Mouse (Mus musculus): ENCODE results near the gene 1700057G04Rik. TPM values are rescaled to one million over a fixed set of nuclear protein-coding genes. Genes with fewer than 3 reads are reported as not detected.
"Not testable (repeated sequence)": the region's sequence is repeated elsewhere in the genome, so short reads cannot be mapped to it uniquely, and the experiment has no call there.

Gene 1700057G04Rik
- polyA plus RNA-seq, 1 experiment, result not detected

DNA sequence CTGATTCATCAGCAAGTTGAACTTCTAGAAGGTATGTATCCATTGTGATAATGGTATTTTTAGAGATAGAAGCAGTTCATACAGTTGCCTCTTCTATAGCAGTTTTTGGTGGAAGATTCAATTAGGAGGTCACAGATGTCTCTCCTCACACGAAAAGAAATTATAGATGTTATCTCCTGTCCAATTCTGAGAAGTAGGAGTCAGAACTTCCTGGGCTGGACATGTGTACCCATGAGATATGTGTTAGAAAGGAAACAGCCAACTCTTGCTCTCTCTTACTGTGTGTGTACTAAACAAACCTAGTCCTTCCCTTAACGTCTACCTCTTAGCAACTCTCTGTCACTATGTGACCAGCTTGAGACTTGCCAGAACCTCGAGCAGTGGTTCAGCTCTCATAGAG is 19.5 kb upstream of the 1700057G04Rik start:
- H3K4me1 ChIP-seq (ENCODE audit: control insufficient read depth, insufficient read depth, insufficient read length, low read length), result no peaks in the 10 kb centered on the region
- H3K27ac ChIP-seq (replicated peaks; ENCODE audit: low read depth, low read length), result no peak overlapping the region
- no peak overlapping the region for H3K4me3 ChIP-seq (ENCODE audit: insufficient read depth, low read depth, low read length)

DNA sequence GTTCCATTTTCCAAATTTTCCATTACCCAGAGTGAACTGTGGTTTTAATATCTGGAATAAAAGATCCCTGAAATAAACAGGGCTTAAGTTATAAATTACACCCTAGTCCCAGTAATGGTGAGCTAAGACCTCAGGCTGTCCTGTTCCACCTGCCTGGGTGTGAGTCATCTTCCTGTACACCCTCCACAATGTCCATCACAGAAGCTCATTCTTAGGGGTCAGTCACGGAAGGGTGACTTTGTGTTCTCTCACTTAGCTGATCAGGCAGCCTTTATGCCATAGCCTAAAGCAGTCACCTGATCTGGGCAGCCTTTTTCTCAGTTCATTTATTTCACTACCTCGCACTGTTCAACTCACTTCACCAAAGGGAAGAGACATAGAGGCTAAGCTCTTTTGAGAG is 17.0 kb upstream of the 1700057G04Rik start:
- Histone ChIP-seq H3K27ac (replicated peaks; ENCODE audit: low read depth, low read length) (no peak overlapping the region), H3K4me3 (ENCODE audit: insufficient read depth, low read depth, low read length) (no peak overlapping the region)

DNA sequence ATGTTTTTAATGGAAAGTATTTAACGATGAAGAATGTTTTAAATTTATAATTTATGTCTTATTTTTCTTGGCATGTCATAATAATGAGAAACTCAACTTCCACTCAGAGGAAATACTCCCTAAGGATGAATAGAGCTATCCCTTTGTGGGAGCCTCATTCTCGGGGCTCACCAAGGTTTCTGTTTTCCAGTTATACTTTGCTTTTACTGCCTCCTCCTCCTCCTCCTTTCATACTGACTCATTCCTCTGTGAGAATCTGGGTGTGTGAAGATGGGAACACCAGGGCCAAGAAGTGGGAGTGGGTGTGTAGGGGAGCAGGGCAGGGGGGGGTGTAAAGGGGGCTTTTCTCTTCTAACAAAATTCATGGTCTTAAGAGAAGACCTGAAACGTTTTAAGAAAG is 16.3 kb upstream of the 1700057G04Rik start:
- no peak overlapping the region for H3K27ac ChIP-seq (replicated peaks; ENCODE audit: low read depth, low read length)
- no peak overlapping the region for H3K4me3 ChIP-seq (ENCODE audit: insufficient read depth, low read depth, low read length)
- H3K4me1 ChIP-seq (ENCODE audit: control insufficient read depth, insufficient read depth, insufficient read length, low read length), result no peaks in the 10 kb centered on the region

More for the DNA sequence above, 17.0 kb upstream of the 1700057G04Rik start:
- H3K4me1 ChIP-seq (ENCODE audit: control insufficient read depth, insufficient read depth, insufficient read length, low read length), result no peaks in the 10 kb centered on the region

DNA sequence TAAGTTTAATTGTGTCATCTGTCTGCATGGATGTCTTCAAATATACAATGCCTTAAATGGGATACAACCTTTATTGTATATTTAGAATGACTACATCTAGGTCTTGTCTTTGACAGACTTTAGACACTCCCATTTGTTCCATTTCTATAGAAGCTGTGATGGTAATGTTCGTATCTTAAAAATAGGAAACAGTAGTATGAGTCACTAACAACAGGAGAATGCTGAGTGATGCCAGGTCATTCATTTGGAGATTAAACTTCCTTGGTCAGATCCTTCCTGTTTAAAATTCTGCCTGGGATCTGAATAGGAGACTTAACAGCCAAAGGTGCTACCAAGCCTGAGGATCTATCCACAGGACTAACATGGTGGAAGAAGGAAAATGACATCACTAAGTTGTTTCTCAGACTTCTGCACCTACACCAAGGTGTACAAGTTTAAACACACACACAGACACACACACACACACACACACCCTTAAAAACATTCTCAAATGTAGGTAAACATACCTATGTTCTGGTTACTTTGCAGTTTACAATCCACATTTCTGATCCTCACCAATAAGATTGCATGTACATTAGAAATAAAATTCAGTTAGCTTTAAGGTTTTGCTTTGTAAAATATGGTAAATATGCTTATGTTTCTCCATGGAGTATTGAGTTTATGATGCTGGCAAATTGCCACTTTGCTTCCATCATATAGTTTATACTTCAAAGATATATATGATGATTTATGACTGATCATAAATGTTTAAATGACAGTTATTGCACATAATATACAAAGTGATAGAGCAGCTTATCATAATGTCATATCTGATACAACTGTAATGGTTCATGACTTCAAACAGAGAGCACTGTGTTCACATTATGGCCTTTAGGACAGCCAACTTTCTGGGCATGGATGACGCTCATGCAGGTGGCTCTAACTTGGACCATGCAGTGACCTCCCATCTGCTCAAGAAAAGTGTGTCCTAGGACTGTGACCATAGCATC is 15.3 kb upstream of the 1700057G04Rik start:
- no peak overlapping the region for H3K4me3 ChIP-seq (ENCODE audit: insufficient read depth, low read depth, low read length)
- H3K4me1 ChIP-seq (ENCODE audit: control insufficient read depth, insufficient read depth, insufficient read length, low read length), result no peaks in the 10 kb centered on the region
- H3K27ac ChIP-seq (replicated peaks; ENCODE audit: low read depth, low read length), result no peak overlapping the region

DNA sequence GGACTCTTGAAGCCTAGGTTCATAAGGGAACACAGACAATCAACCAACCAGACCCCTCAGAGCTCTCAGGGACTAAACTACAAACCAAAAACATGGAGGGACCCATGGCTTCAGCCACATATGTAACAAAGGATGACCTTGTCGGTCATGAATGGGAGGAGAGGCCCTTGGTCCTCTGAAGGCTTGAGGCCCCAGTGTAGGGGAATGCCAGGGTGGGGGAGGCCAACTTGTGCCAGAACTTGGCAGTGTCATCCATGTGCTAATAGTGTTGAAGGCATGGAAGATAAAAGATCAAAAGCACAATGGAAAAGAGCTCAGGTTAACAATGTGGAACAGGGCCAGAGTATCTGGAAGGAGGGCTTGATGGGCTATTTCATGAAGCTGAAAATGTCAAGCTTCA is 10.9 kb upstream of the 1700057G04Rik start:
- H3K4me1 ChIP-seq (ENCODE audit: control insufficient read depth, insufficient read depth, insufficient read length, low read length), result no peaks in the 10 kb centered on the region
- no peak overlapping the region for H3K4me3 ChIP-seq (ENCODE audit: insufficient read depth, low read depth, low read length)
- no peak overlapping the region for H3K27ac ChIP-seq (replicated peaks; ENCODE audit: low read depth, low read length)

DNA sequence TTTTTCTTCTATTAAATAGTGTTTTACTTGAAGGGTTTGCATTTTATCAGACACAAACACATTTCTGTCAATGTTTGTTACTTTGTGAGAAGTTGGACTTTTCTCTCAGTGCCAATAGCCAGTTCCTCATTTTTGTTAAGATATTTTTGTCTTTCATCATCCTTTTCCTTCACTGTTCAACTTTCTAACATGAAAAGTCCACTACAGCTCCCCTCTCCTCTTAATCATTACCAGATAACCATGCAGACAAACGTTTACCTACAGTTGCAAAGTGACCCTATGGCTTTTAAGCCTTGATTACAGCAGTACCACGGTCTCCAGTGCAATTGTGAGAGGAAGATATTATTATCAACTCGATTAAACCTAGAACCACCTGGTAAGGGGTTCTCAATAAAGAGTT is 8.0 kb upstream of the 1700057G04Rik start:
- H3K4me3 ChIP-seq (ENCODE audit: insufficient read depth, low read depth, low read length), result no peak overlapping the region

DNA sequence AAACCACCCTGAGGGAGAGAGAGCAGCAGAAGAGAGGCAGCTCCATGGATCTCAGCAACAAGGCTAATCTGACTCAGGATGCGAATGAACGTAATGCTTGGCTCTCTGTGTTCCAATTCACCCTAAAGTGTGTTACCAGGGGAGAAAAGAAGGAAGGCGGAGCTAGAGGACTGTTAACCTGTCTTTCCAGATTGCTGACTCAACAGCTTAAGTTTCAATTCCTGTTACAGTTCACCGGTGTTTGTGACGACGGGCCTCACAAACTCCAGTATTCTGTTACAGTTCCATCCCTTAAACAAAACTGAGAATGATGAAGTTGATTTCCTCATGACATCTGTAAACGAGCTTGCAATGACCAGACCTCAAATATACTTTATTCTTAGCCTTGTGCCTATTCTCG is 4.1 kb upstream of the 1700057G04Rik start:
- Histone ChIP-seq H3K4me1 (ENCODE audit: control insufficient read depth, insufficient read depth, insufficient read length, low read length) (no peaks in the 10 kb centered on the region), H3K4me3 (ENCODE audit: insufficient read depth, low read depth, low read length) (no peak overlapping the region), H3K27ac (replicated peaks; ENCODE audit: low read depth, low read length) (no peak overlapping the region)

More for the DNA sequence above, 8.0 kb upstream of the 1700057G04Rik start:
- no peak overlapping the region for H3K27ac ChIP-seq (replicated peaks; ENCODE audit: low read depth, low read length)
- no peaks in the 10 kb centered on the region for H3K4me1 ChIP-seq (ENCODE audit: control insufficient read depth, insufficient read depth, insufficient read length, low read length)

DNA sequence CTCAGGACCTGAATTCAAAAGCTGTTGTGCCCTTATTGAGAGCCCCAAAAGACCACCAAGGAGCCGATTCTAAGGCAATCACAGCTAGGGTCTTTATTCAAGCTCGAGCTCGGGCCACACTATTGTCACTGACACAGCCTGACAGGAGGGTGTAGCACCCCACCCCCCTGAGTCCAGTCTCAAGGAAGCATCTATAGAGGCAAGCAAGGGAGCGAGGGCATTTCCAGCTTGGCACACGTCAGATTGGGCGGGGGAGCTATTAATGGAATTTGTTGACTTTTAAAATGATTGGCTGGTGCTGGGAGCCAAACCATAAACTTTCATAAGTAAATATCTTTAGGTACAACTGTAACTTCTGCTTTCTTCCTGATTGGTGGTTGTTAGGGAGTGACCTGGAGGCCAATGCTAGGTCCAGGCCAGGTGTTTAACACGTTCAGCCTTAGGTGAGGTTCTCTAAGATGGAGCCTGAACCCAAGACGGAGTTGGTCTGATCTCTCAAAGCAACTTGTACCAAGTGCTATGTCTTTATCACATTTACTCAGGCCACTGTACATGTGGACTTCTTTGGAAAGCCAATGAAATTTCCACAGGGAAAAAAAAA is 3.5 kb upstream of the 1700057G04Rik start:
- no peak overlapping the region for H3K27ac ChIP-seq (replicated peaks; ENCODE audit: low read depth, low read length)
- H3K4me1 ChIP-seq (ENCODE audit: control insufficient read depth, insufficient read depth, insufficient read length, low read length), result no peaks in the 10 kb centered on the region
- H3K4me3 ChIP-seq (ENCODE audit: insufficient read depth, low read depth, low read length), result no peak overlapping the region

DNA sequence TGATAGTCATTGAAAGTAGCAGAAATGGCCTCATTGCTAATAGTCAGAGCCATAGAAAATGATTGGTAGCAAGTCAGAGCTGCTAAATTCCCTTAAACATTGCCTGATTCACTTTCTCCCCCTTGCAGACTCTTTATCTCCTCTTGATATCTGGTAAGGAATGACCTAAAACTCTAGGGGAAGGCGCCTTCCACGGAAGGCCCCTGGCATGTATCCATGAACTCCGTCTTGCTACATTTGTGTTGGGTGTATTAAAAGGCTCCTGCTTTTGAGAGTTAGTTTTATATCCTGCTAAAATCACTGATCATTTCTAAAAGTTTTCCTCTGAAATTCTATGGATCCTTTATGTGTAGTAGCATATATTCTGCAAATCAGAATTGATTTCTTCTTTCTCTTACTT is 7.6 kb downstream of the 1700057G04Rik start:
- Histone ChIP-seq H3K4me3 (ENCODE audit: insufficient read depth, low read depth, low read length) (no peak overlapping the region), H3K4me1 (ENCODE audit: control insufficient read depth, insufficient read depth, insufficient read length, low read length) (no peaks in the 10 kb centered on the region), H3K27ac (replicated peaks; ENCODE audit: low read depth, low read length) (no peak overlapping the region)

DNA sequence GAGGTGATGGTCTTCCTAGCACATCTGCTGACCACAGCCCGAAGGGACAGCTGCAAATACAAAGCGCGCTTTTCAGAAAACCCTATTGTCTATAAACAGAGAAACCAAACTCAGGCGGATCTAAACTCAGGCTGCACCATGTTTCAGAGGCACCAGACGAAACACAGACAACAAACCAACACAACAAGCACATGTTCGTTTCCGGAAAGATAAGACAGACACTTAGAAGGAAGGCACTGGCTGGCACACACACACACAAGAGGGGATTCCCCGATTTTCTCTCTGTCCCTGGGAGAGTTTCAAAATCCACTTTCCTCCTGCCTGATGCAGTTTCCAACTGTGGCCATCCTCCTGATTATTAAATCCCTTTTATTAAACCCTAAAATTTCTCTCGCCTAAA is 16.8 kb downstream of the 1700057G04Rik start:
- H3K27ac ChIP-seq (replicated peaks; ENCODE audit: low read depth, low read length); H3K4me1 ChIP-seq (ENCODE audit: control insufficient read depth, insufficient read depth, insufficient read length, low read length); H3K4me3 ChIP-seq (ENCODE audit: insufficient read depth, low read depth, low read length): not testable (repeated sequence)

DNA sequence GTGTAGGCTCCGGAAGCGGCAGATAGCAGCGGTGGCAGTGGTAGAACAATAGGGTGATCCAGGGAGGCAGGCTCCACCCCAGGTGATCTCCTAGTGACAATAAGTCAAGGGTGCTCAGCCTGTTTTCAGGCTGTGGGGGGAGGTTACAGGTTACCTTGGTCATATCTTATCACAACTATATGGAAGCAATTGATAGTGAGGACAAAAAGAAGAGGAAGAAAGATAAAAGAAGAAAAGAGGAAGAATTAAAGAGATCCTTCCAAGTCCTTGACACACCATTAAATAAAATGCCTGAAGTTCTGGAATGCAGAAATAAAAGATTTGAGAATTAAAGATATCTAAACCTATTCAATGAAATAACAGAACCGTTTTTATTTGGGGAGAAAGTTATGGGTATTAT is 17.6 kb downstream of the 1700057G04Rik start:
- no peak overlapping the region for H3K4me3 ChIP-seq (ENCODE audit: insufficient read depth, low read depth, low read length)
- H3K4me1 ChIP-seq (ENCODE audit: control insufficient read depth, insufficient read depth, insufficient read length, low read length), result no peaks in the 10 kb centered on the region
- no peak overlapping the region for H3K27ac ChIP-seq (replicated peaks; ENCODE audit: low read depth, low read length)

DNA sequence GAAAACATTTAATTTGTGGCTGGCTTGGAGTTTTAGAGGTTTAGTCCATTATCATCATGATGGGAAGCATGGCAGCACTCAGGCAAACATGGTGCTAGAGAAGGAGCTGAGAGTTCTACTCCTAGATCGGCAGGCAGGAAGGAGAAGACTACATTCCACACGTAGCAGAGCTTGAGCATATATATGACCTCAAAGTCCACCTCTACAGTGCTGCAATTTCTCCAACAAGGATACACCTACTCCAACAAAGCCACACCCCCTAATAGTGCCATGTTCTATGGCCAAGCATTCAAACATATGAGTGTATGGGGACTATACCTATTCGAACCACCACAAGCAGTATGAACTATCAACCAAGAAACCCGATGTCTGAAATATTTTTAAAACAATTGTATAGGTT is 22.2 kb downstream of the 1700057G04Rik start:
- Histone ChIP-seq H3K4me1 (ENCODE audit: control insufficient read depth, insufficient read depth, insufficient read length, low read length) (no peaks in the 10 kb centered on the region), H3K27ac (replicated peaks; ENCODE audit: low read depth, low read length) (no peak overlapping the region), H3K4me3 (ENCODE audit: insufficient read depth, low read depth, low read length) (no peak overlapping the region)

DNA sequence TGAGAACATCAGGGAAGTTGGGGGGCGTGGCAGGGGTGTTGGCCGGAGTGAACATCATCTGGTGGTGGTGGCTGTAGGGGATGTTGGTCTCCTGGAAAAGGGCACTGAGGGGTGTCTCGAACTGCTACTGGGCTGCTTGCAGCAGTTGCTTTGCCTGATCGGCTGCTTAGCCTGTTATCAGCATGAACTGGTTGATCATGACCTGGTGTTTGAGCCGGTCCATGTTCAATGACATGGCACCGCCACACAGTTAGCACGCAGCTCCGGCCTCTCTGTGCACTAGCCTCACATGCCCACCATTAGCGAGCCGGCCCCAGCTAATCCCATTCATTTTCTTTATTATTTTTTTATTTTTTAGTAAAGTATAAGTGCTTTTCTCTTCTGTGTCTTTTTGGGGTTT is 25.7 kb downstream of the 1700057G04Rik start:
- H3K4me3 ChIP-seq (ENCODE audit: insufficient read depth, low read depth, low read length), result no peak overlapping the region
- no peak overlapping the region for H3K27ac ChIP-seq (replicated peaks; ENCODE audit: low read depth, low read length)
- H3K4me1 ChIP-seq (ENCODE audit: control insufficient read depth, insufficient read depth, insufficient read length, low read length), result no peaks in the 10 kb centered on the region

DNA sequence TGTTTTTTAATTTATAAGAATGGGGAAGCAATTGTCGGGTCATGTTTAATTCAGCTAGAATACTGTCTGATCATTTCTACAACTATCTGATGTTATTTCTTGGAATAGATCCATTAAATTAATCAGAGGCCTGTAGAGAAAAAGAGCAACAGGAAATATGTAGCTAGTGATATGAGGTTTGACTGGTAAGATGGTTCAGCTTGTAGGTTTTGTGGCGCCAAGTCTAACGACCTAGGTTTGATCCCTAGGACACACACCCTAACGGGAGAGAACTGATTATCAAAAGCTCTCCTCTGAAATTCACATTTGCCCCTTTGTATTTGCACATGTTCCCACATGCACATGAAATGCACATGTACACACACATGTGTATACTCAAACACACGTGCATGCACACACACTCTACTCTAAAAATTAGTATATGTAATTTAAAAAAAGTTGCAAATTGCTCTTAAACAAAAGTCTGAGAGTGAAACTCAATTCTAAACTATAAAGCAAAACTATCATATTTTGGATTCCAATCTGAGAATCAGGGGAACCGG is 26.2 kb downstream of the 1700057G04Rik start:
- Histone ChIP-seq H3K4me3 (ENCODE audit: insufficient read depth, low read depth, low read length) (no peak overlapping the region), H3K27ac (replicated peaks; ENCODE audit: low read depth, low read length) (no peak overlapping the region), H3K4me1 (ENCODE audit: control insufficient read depth, insufficient read depth, insufficient read length, low read length) (no peaks in the 10 kb centered on the region)

DNA sequence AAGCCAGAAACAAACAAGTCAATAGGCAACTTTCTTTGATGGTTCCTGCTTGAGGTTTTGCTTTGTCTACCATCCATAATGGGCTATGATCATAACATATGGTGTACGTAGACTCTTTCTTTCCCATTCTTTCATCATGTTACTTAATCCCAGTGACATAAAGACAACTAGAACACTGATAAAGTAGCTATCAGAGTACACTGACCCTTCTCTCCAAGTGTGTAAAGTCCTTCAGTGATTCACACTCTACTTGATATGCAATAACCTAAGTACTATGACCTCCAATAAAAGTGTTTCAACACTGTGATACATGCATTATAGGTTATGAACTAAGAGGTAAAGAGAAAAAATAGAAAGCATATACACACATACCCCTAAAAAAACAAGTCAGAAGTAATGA is 27.9 kb downstream of the 1700057G04Rik start:
- Histone ChIP-seq H3K4me1 (ENCODE audit: control insufficient read depth, insufficient read depth, insufficient read length, low read length) (no peaks in the 10 kb centered on the region), H3K4me3 (ENCODE audit: insufficient read depth, low read depth, low read length) (no peak overlapping the region), H3K27ac (replicated peaks; ENCODE audit: low read depth, low read length) (no peak overlapping the region)
